Comparison of ENCODE assay signal across 8 mouse cellular contexts in the genomic region with DNA sequence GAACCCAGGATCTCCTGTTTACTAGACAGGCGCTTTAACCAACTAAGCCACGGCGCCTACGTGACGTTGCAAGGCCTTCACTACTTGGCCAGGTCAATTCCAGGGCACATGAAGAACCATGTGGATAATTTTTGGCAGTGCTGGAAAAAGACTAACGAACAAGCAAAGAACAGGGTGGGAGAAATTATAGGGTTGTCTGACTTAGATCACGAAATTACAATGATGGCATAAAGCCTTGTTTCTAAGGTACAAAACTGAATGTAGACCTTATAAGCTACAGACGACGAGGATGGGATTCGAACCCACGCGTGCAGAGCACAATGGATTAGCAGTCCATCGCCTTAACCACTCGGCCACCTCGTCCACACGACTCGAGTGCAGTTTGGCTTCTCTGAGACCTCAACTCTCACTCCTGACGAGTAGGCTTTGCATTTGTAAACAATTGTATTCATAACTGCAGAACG. TPM values are rescaled to one million over a fixed set of nuclear protein-coding genes. Genes with fewer than 3 reads are reported as not detected.
DNase-seq lines count a peak whose midpoint lies in the region; ATAC-seq and TF ChIP-seq lines count a peak whose summit lies in the region.

No protein-coding gene starts in this region.

- TF ChIP-seq POLR2A in MEL (IDR thresholded peaks at IDR 0.05; ENCODE audit: control insufficient read depth in 1 of 2, insufficient read depth in 1 of 2, low read depth in 1 of 2, low read length in 2 of 2, poor library complexity in 1 of 2): no peak

- ATAC-seq in hindbrain, embryonic 11.5 days (ENCODE audit: low FRiP score): peak; percentile 51

- peaks cover 0 to 13% of the 10 kb centered on the region in 2 experiments; a peak in 2 of 4 replicates for H3K4me1 ChIP-seq in MEL (ENCODE audit: control insufficient read depth in 1 of 2, insufficient read depth in 2 of 2, low read length in 2 of 2)
- H3K4me1 ChIP-seq in hindbrain, embryonic 11.5 days (replicated peaks; ENCODE audit: control insufficient read depth, insufficient read depth, low read length): peaks cover 3% of the 10 kb centered on the region; the same call in 1 of the 2 replicates

- DNase-seq in MEL (ENCODE audit: low read depth, low spot score): peak; percentile 95
- DNase-seq in cerebellum, adult 8-10 months: peak; percentile 97
- DNase-seq in forelimb bud, embryonic 11.5 days (ENCODE audit: low read depth, low spot score): peak; percentile 95
- DNase-seq in hindbrain, embryonic 11.5 days (ENCODE audit: low spot score): peak; percentile 98
- peak; percentile 97 to 98 for DNase-seq in layer of hippocampus, postnatal 14 days (ENCODE audit: low spot score in 2 of 2)
- peak; percentile 99 for DNase-seq in lung, postnatal 14 days
- DNase-seq in ovary, postnatal 36 days (ENCODE audit: low spot score): peak; percentile 94
- peak; percentile 96 for DNase-seq in thymus, postnatal 14 days

- H3K9me3 ChIP-seq in MEL (replicated peaks; ENCODE audit: insufficient read depth, low read length): no peaks in the 10 kb centered on the region
- H3K9me3 ChIP-seq in hindbrain, embryonic 11.5 days (ENCODE audit: control insufficient read depth, low read length): no peaks in the 10 kb centered on the region

- TF ChIP-seq CTCF in MEL (IDR thresholded peaks at IDR 0.05 in 2 of 3, conservative IDR thresholded peaks at IDR 0.05 in 1 of 3; ENCODE audit: control insufficient read depth in 1 of 3, insufficient read depth in 1 of 3, low read depth in 2 of 3, low read length in 3 of 3, poor library complexity in 1 of 3, severe bottlenecking in 1 of 3): no peak

- H3K27me3 ChIP-seq in MEL (ENCODE audit: control insufficient read depth in 1 of 2, insufficient read depth in 2 of 2, low read length in 2 of 2): no peaks in the 10 kb centered on the region
- H3K27me3 ChIP-seq in hindbrain, embryonic 11.5 days (ENCODE audit: control insufficient read depth, insufficient read depth, low read length): no peaks in the 10 kb centered on the region

- no peak for TF ChIP-seq RAD21 in MEL (IDR thresholded peaks at IDR 0.05; ENCODE audit: low read depth, low read length)

- H3K4me2 ChIP-seq in hindbrain, embryonic 11.5 days (replicated peaks; ENCODE audit: low read depth, low read length): peak overlapping the region; percentile 44

- H3K36me3 ChIP-seq in MEL (ENCODE audit: control insufficient read depth in 1 of 2, insufficient read depth in 2 of 2, low read length in 2 of 2): peaks cover 0 to 8% of the 10 kb centered on the region in 2 experiments; a peak in 2 of 4 replicates
- no peaks in the 10 kb centered on the region for H3K36me3 ChIP-seq in hindbrain, embryonic 11.5 days (ENCODE audit: control insufficient read depth, insufficient read depth, low read length)

- peak overlapping the region; percentile 69 for H3K27ac ChIP-seq in MEL (ENCODE audit: control insufficient read depth, low read depth, low read length)
- H3K27ac ChIP-seq in hindbrain, embryonic 11.5 days (ENCODE audit: low read depth, low read length): no peak overlapping the region

- H3K9ac ChIP-seq in MEL (ENCODE audit: control insufficient read depth, low read depth, low read length, poor library complexity, severe bottlenecking): peak overlapping the region; percentile 72
- no peak overlapping the region for H3K9ac ChIP-seq in hindbrain, embryonic 11.5 days (ENCODE audit: low read depth, low read length)

- 0% methylated on average over 19 of the region's 19 CpGs for WGBS in hindbrain, embryonic 11.5 days

- H3K79me2 ChIP-seq in MEL (ENCODE audit: control insufficient read depth, insufficient read depth, low read length, poor library complexity): peaks cover 10% of the 10 kb centered on the region; the same call in 1 of the 2 replicates

- peak overlapping the region; percentile 44 to 70 for H3K4me3 ChIP-seq in MEL (ENCODE audit: control insufficient read depth in 1 of 2, insufficient read depth in 1 of 2, low read depth in 2 of 2, low read length in 2 of 2)
- H3K4me3 ChIP-seq in hindbrain, embryonic 11.5 days (ENCODE audit: low read depth, low read length): peak overlapping the region; percentile 75

- TF ChIP-seq EP300 in MEL (IDR thresholded peaks at IDR 0.05; ENCODE audit: low read depth in 1 of 2, low read length in 2 of 2): no peak

TF ChIP-seq in MEL, 35 proteins besides CTCF, POLR2A, EP300 and RAD21:
- TF ChIP-seq MYC (IDR thresholded peaks at IDR 0.05; ENCODE audit: low read depth, low read length) (peak; percentile 76; the same call in 1 of the 2 replicates), RCOR1 (IDR thresholded peaks at IDR 0.05; ENCODE audit: low read depth, low read length) (no peak), ELF1 (IDR thresholded peaks at IDR 0.05; ENCODE audit: low read depth, low read length) (peak; percentile 79), MXI1 (IDR thresholded peaks at IDR 0.05; ENCODE audit: low read depth, low read length) (peak; percentile 54; the same call in 1 of the 2 replicates), UBTF (IDR thresholded peaks at IDR 0.05; ENCODE audit: borderline replicate concordance, insufficient read depth, low read depth, low read length) (no peak), BHLHE40 (IDR thresholded peaks at IDR 0.05; ENCODE audit: borderline replicate concordance, low read depth, low read length) (no peak), SIN3A (IDR thresholded peaks at IDR 0.05; ENCODE audit: low read length) (peak; percentile 64; the same call in 1 of the 2 replicates), USF1 (IDR thresholded peaks at IDR 0.05; ENCODE audit: low read depth, low read length) (no peak), MAFK (IDR thresholded peaks at IDR 0.05; ENCODE audit: borderline replicate concordance, low read depth, low read length) (peak; percentile 98), TBP (IDR thresholded peaks at IDR 0.05; ENCODE audit: low read depth, low read length) (peak; percentile 98), POLR2AphosphoS2 (IDR thresholded peaks at IDR 0.05; ENCODE audit: low read length) (no peak), E2F4 (IDR thresholded peaks at IDR 0.05; ENCODE audit: borderline replicate concordance, low read depth, low read length) (no peak), GATA1 (IDR thresholded peaks at IDR 0.05; ENCODE audit: low read depth, low read length) (0 out of 2 replicates have a peak, but pooled peaks have one; percentile 9), NRF1 (IDR thresholded peaks at IDR 0.05; ENCODE audit: insufficient read depth, low read depth, low read length, poor library complexity, severe bottlenecking) (no peak; the same call in 1 of the 2 replicates)

RNA-seq across cellular contexts. Expression of gene Borcs6, which starts 3.3 kb away (rescaled TPM):
- 9.2 and 10.2 TPM in 2 replicates for total RNA-seq in MEL (2012; rRNA removed)
- polyA plus RNA-seq in MEL (2012; ENCODE audit: insufficient read depth in 1 of 2, insufficient read length in 2 of 2, low read depth in 1 of 2, low replicate concordance in 2 of 2, missing spikeins in 1 of 2): 1 to 10 TPM in 1 of 2 experiments, not detected in 1; 9.3 TPM
- polyA plus RNA-seq in hindbrain, embryonic 11.5 days (2014; fragmentation: Nextera tagmentation; extraction: Ambion mirVana): 9.8 and 11.6 TPM in 2 replicates
- 10 to 100 TPM; 25.2 to 26.4 TPM for total RNA-seq in layer of hippocampus, postnatal 14 days (2021)

RNA-seq across cellular contexts. Expression of gene Tmem107, which starts 7.8 kb away (rescaled TPM):
- total RNA-seq in MEL (2012; rRNA removed): 44.8 and 47.0 TPM in 2 replicates
- polyA plus RNA-seq in MEL (2012; ENCODE audit: insufficient read depth in 1 of 2, insufficient read length in 2 of 2, low read depth in 1 of 2, low replicate concordance in 2 of 2, missing spikeins in 1 of 2): 10 to 100 TPM in 1 of 2 experiments, not detected in 1; 79.5 TPM
- polyA plus RNA-seq in hindbrain, embryonic 11.5 days (2014; fragmentation: Nextera tagmentation; extraction: Ambion mirVana): 52.4 and 54.6 TPM in 2 replicates
- 10 to 100 TPM; 13.5 to 13.7 TPM for total RNA-seq in layer of hippocampus, postnatal 14 days (2021)

RNA-seq across cellular contexts. Expression of gene Aurkb, which starts 17.3 kb away (rescaled TPM):
- total RNA-seq in MEL (2012; rRNA removed): 120 and 124 TPM in 2 replicates
- 100 to 1,000 TPM; 159 to 170 TPM for polyA plus RNA-seq in MEL (2012; ENCODE audit: insufficient read depth in 1 of 2, insufficient read length in 2 of 2, low read depth in 1 of 2, low replicate concordance in 2 of 2, missing spikeins in 1 of 2)
- polyA plus RNA-seq in hindbrain, embryonic 11.5 days (2014; fragmentation: Nextera tagmentation; extraction: Ambion mirVana): 131 and 141 TPM in 2 replicates
- 1 to 10 TPM; 2.1 to 2.3 TPM for total RNA-seq in layer of hippocampus, postnatal 14 days (2021)

RNA-seq across cellular contexts. Expression of gene Vamp2, which starts 25.5 kb away (rescaled TPM):
- total RNA-seq in MEL (2012; rRNA removed): 3.3 and 4.2 TPM in 2 replicates
- polyA plus RNA-seq in MEL (2012; ENCODE audit: insufficient read depth in 1 of 2, insufficient read length in 2 of 2, low read depth in 1 of 2, low replicate concordance in 2 of 2, missing spikeins in 1 of 2): 10 to 100 TPM in 1 of 2 experiments, not detected in 1; 28.9 TPM
- 85.1 and 98.1 TPM in 2 replicates for polyA plus RNA-seq in hindbrain, embryonic 11.5 days (2014; fragmentation: Nextera tagmentation; extraction: Ambion mirVana)
- 1,000 to 10,000 TPM; 1,073 to 1,118 TPM for total RNA-seq in layer of hippocampus, postnatal 14 days (2021)

RNA-seq across cellular contexts. Expression of gene Per1, which starts 32.2 kb away (rescaled TPM):
- 4.5 and 5.6 TPM in 2 replicates for total RNA-seq in MEL (2012; rRNA removed)
- 10 to 100 TPM in 1 of 2 experiments, not detected in 1; 34.9 TPM for polyA plus RNA-seq in MEL (2012; ENCODE audit: insufficient read depth in 1 of 2, insufficient read length in 2 of 2, low read depth in 1 of 2, low replicate concordance in 2 of 2, missing spikeins in 1 of 2)
- polyA plus RNA-seq in hindbrain, embryonic 11.5 days (2014; fragmentation: Nextera tagmentation; extraction: Ambion mirVana): 5.6 and 7.4 TPM in 2 replicates
- 10 to 100 TPM; 84.4 to 86.8 TPM for total RNA-seq in layer of hippocampus, postnatal 14 days (2021)

Comparison
In these comparisons a context has a peak if more than half of its experiments do, and no peak if none do; other contexts are left out.
1. RNA of gene Aurkb, which starts 17.3 kb away (total RNA-seq): 120 to 124 TPM in MEL; 2.1 to 2.3 TPM in layer of hippocampus, postnatal 14 days; every median in the first group is over 10 times any median in the second.
2. Peak in every context shown above with its lines, with median percentiles within 50 percentile points of each other: DNase-seq.